Mouse (Mus musculus): ENCODE data around the gene Efhc1. TPM values are rescaled to one million over a fixed set of nuclear protein-coding genes. Genes with fewer than 3 reads are reported as not detected.

The Efhc1 gene
- polyA plus RNA-seq, 1 experiment from 2014 or later: 1.9 TPM

- H3K4me3 ChIP-seq (ENCODE audit: low read length): no peak overlapping the region
- H3K9me3 ChIP-seq (replicated peaks; ENCODE audit: control insufficient read depth, low read length): no peaks in the 10 kb centered on the region
- no peaks in the 10 kb centered on the region for H3K36me3 ChIP-seq (ENCODE audit: control insufficient read depth, insufficient read depth)
- 41% methylated on average over 7 of the region's 7 CpGs for WGBS
- H3K27me3 ChIP-seq (ENCODE audit: control insufficient read depth, insufficient read depth, low read length): no peaks in the 10 kb centered on the region
- H3K4me1 ChIP-seq (ENCODE audit: control insufficient read depth, insufficient read depth, low read length): peaks cover 14% of the 10 kb centered on the region; the same call in 1 of the 2 replicates
- no peak overlapping the region for H3K4me2 ChIP-seq (ENCODE audit: low read depth, low read length)
- 0 out of 2 replicates have a peak overlapping the region, but pooled peaks have one; percentile 28 for H3K27ac ChIP-seq (ENCODE audit: low read length)
- peak; percentile 49; the same call in 1 of the 2 replicates for ATAC-seq (replicated peaks; ENCODE audit: extremely low read depth, insufficient read depth, low FRiP score)
- no peak overlapping the region for H3K9ac ChIP-seq (ENCODE audit: low read length)
These were observed 44.0 kb downstream of the Efhc1 start for GRCm38 (mm10) chr1:20995331-20995986.

- peaks cover 14% of the 10 kb centered on the region; the same call in 1 of the 2 replicates for H3K4me1 ChIP-seq (ENCODE audit: control insufficient read depth, insufficient read depth, low read length)
- no peak overlapping the region for H3K4me2 ChIP-seq (ENCODE audit: low read depth, low read length)
- no peak overlapping the region for H3K9ac ChIP-seq (ENCODE audit: low read length)
- no peaks in the 10 kb centered on the region for H3K9me3 ChIP-seq (replicated peaks; ENCODE audit: control insufficient read depth, low read length)
- H3K27ac ChIP-seq (ENCODE audit: low read length): no peak overlapping the region
- 47% methylated on average over 17 of the region's 17 CpGs for WGBS
- no peaks in the 10 kb centered on the region; the same call in 1 of the 2 replicates for H3K36me3 ChIP-seq (ENCODE audit: control insufficient read depth, insufficient read depth)
- no peak for ATAC-seq (replicated peaks; ENCODE audit: extremely low read depth, insufficient read depth, low FRiP score)
- no peaks in the 10 kb centered on the region for H3K27me3 ChIP-seq (ENCODE audit: control insufficient read depth, insufficient read depth, low read length)
- H3K4me3 ChIP-seq (ENCODE audit: low read length): no peak overlapping the region
These were observed 45.3 kb downstream of the Efhc1 start for GRCm38 (mm10) chr1:20996603-20997327.

GRCm38 (mm10) chr1:20997328-20997689 lies 45.9 kb downstream of the Efhc1 start:
- ATAC-seq (replicated peaks; ENCODE audit: extremely low read depth, insufficient read depth, low FRiP score): no peak
- 59% methylated on average over 2 of the region's 2 CpGs for WGBS
- no peaks in the 10 kb centered on the region; the same call in 1 of the 2 replicates for H3K36me3 ChIP-seq (ENCODE audit: control insufficient read depth, insufficient read depth)
- no peak overlapping the region for H3K4me3 ChIP-seq (ENCODE audit: low read length)
- no peak overlapping the region for H3K27ac ChIP-seq (ENCODE audit: low read length)
- no peaks in the 10 kb centered on the region for H3K27me3 ChIP-seq (ENCODE audit: control insufficient read depth, insufficient read depth, low read length)
- no peak overlapping the region for H3K9ac ChIP-seq (ENCODE audit: low read length)
- peaks cover 14% of the 10 kb centered on the region; the same call in 1 of the 2 replicates for H3K4me1 ChIP-seq (ENCODE audit: control insufficient read depth, insufficient read depth, low read length)
- H3K4me2 ChIP-seq (ENCODE audit: low read depth, low read length): no peak overlapping the region
- no peaks in the 10 kb centered on the region for H3K9me3 ChIP-seq (replicated peaks; ENCODE audit: control insufficient read depth, low read length)

GRCm38 (mm10) chr1:20997881-20998389 lies 46.5 kb downstream of the Efhc1 start:
- H3K9me3 ChIP-seq (replicated peaks; ENCODE audit: control insufficient read depth, low read length): no peaks in the 10 kb centered on the region
- 57% methylated on average over 13 of the region's 13 CpGs for WGBS
- H3K9ac ChIP-seq (ENCODE audit: low read length): no peak overlapping the region
- H3K36me3 ChIP-seq (ENCODE audit: control insufficient read depth, insufficient read depth): no peaks in the 10 kb centered on the region; the same call in 1 of the 2 replicates
- no peaks in the 10 kb centered on the region for H3K27me3 ChIP-seq (ENCODE audit: control insufficient read depth, insufficient read depth, low read length)
- peaks cover 18% of the 10 kb centered on the region; the same call in 1 of the 2 replicates for H3K4me1 ChIP-seq (ENCODE audit: control insufficient read depth, insufficient read depth, low read length)
- H3K27ac ChIP-seq (ENCODE audit: low read length): no peak overlapping the region
- no peak for ATAC-seq (replicated peaks; ENCODE audit: extremely low read depth, insufficient read depth, low FRiP score)
- no peak overlapping the region for H3K4me3 ChIP-seq (ENCODE audit: low read length)
- no peak overlapping the region for H3K4me2 ChIP-seq (ENCODE audit: low read depth, low read length)

- Histone ChIP-seq H3K36me3 (ENCODE audit: control insufficient read depth, insufficient read depth) (peaks cover 4% of the 10 kb centered on the region; the same call in 1 of the 2 replicates), H3K9ac (ENCODE audit: low read length) (no peak overlapping the region), H3K4me1 (ENCODE audit: control insufficient read depth, insufficient read depth, low read length) (peaks cover 7% of the 10 kb centered on the region; the same call in 1 of the 2 replicates), H3K27me3 (ENCODE audit: control insufficient read depth, insufficient read depth, low read length) (no peaks in the 10 kb centered on the region), H3K4me3 (ENCODE audit: low read length) (no peak overlapping the region), H3K9me3 (replicated peaks; ENCODE audit: control insufficient read depth, low read length) (no peaks in the 10 kb centered on the region), H3K27ac (ENCODE audit: low read length) (no peak overlapping the region), H3K4me2 (ENCODE audit: low read depth, low read length) (no peak overlapping the region)
- 62% methylated on average over 14 of the region's 14 CpGs for WGBS
- ATAC-seq (replicated peaks; ENCODE audit: extremely low read depth, insufficient read depth, low FRiP score): peak; percentile 41; the same call in 1 of the 2 replicates
These were observed 51.1 kb downstream of the Efhc1 start for GRCm38 (mm10) chr1:21002246-21003142.

- no peaks in the 10 kb centered on the region for H3K27me3 ChIP-seq (ENCODE audit: control insufficient read depth, insufficient read depth, low read length)
- 73% methylated on average over 8 of the region's 8 CpGs for WGBS
- peak; percentile 14; the same call in 1 of the 2 replicates for ATAC-seq (replicated peaks; ENCODE audit: extremely low read depth, insufficient read depth, low FRiP score)
These were observed 53.2 kb downstream of the Efhc1 start for GRCm38 (mm10) chr1:21004596-21004995.

GRCm38 (mm10) chr1:21006775-21007174 lies 55.3 kb downstream of the Efhc1 start:
- no peak for ATAC-seq (replicated peaks; ENCODE audit: extremely low read depth, insufficient read depth, low FRiP score)
- H3K36me3 ChIP-seq (ENCODE audit: control insufficient read depth, insufficient read depth): peaks cover 4% of the 10 kb centered on the region; the same call in 1 of the 2 replicates
- no peak overlapping the region for H3K4me2 ChIP-seq (ENCODE audit: low read depth, low read length)
- H3K9me3 ChIP-seq (replicated peaks; ENCODE audit: control insufficient read depth, low read length): no peaks in the 10 kb centered on the region
- no peak overlapping the region for H3K4me3 ChIP-seq (ENCODE audit: low read length)
- H3K4me1 ChIP-seq (ENCODE audit: control insufficient read depth, insufficient read depth, low read length): peaks cover 9% of the 10 kb centered on the region
- H3K27me3 ChIP-seq (ENCODE audit: control insufficient read depth, insufficient read depth, low read length): no peaks in the 10 kb centered on the region
- 88% methylated on average over 5 of the region's 5 CpGs for WGBS
- no peak overlapping the region for H3K9ac ChIP-seq (ENCODE audit: low read length)
- H3K27ac ChIP-seq (ENCODE audit: low read length): no peak overlapping the region

More at GRCm38 (mm10) chr1:21004596-21004995, 53.2 kb downstream of the Efhc1 start:
- Histone ChIP-seq H3K9me3 (replicated peaks; ENCODE audit: control insufficient read depth, low read length) (no peaks in the 10 kb centered on the region), H3K4me1 (ENCODE audit: control insufficient read depth, insufficient read depth, low read length) (peaks cover 9% of the 10 kb centered on the region), H3K4me3 (ENCODE audit: low read length) (no peak overlapping the region), H3K4me2 (ENCODE audit: low read depth, low read length) (no peak overlapping the region), H3K36me3 (ENCODE audit: control insufficient read depth, insufficient read depth) (peaks cover 4% of the 10 kb centered on the region; the same call in 1 of the 2 replicates), H3K9ac (ENCODE audit: low read length) (no peak overlapping the region), H3K27ac (ENCODE audit: low read length) (no peak overlapping the region)

- no peak overlapping the region for H3K9ac ChIP-seq (ENCODE audit: low read length)
- H3K4me1 ChIP-seq (ENCODE audit: control insufficient read depth, insufficient read depth, low read length): peaks cover 6% of the 10 kb centered on the region
- no peak overlapping the region for H3K27ac ChIP-seq (ENCODE audit: low read length)
- H3K4me3 ChIP-seq (ENCODE audit: low read length): no peak overlapping the region
- H3K4me2 ChIP-seq (ENCODE audit: low read depth, low read length): no peak overlapping the region
- 64% methylated on average over 7 of the region's 7 CpGs for WGBS
- no peak for ATAC-seq (replicated peaks; ENCODE audit: extremely low read depth, insufficient read depth, low FRiP score)
- no peaks in the 10 kb centered on the region for H3K27me3 ChIP-seq (ENCODE audit: control insufficient read depth, insufficient read depth, low read length)
- H3K36me3 ChIP-seq (ENCODE audit: control insufficient read depth, insufficient read depth): peaks cover 8% of the 10 kb centered on the region; the same call in 1 of the 2 replicates
- H3K9me3 ChIP-seq (replicated peaks; ENCODE audit: control insufficient read depth, low read length): no peaks in the 10 kb centered on the region
These were observed 56.7 kb downstream of the Efhc1 start for GRCm38 (mm10) chr1:21007941-21008701.
